29 mouse cellular contexts compared by ENCODE assay signal in genomic region chr2:61651206-61651605, GRCm38 (mm10).
"Had no signal": no experiment of that assay in that cellular context is flagged by ENCODE, and none has a peak within 500 bp of the region (broad histone marks: within the 10 kb centered on the region; RNA-seq: fewer than 3 reads in every experiment).

No protein-coding gene starts in this region.

- H3K4me3 ChIP-seq: gastrocnemius, adult 2 months; heart, adult 2 months; heart, embryonic 13.5 days; heart, embryonic 15.5 days; hindbrain, embryonic 10.5 days; hindbrain, embryonic 12.5 days; intestine, embryonic 15.5 days; layer of hippocampus, adult 2 months; left cerebral cortex, adult 2 months; limb, embryonic 10.5 days; limb, embryonic 12.5 days; liver, embryonic 13.5 days; liver, embryonic 15.5 days had no signal

- ATAC-seq: hindbrain, embryonic 16.5 days; inflammation-experienced regulatory T-cells, adult 6 months; intestine, embryonic 15.5 days; intestine, postnatal 0 days had no signal

- H3K27ac ChIP-seq: gastrocnemius, adult 2 months; heart, adult 2 months; heart, embryonic 13.5 days; heart, embryonic 15.5 days; hindbrain, embryonic 10.5 days; hindbrain, embryonic 12.5 days; hindbrain, embryonic 14.5 days; intestine, embryonic 15.5 days; layer of hippocampus, adult 2 months; left cerebral cortex, adult 2 months; limb, embryonic 10.5 days; limb, embryonic 12.5 days; liver, embryonic 13.5 days; liver, embryonic 15.5 days had no signal

- H3K9me3 ChIP-seq: heart, embryonic 13.5 days; heart, embryonic 15.5 days; hindbrain, embryonic 10.5 days; hindbrain, embryonic 12.5 days; intestine, embryonic 15.5 days; limb, embryonic 10.5 days; limb, embryonic 12.5 days; liver, embryonic 13.5 days; liver, embryonic 15.5 days had no signal

- H3K4me2 ChIP-seq: heart, embryonic 11.5 days; heart, embryonic 13.5 days; heart, embryonic 15.5 days; hindbrain, embryonic 12.5 days; hindbrain, embryonic 14.5 days; intestine, embryonic 15.5 days; limb, embryonic 12.5 days; liver, embryonic 11.5 days; liver, embryonic 13.5 days; liver, embryonic 15.5 days had no signal

- H3K27me3 ChIP-seq: heart, embryonic 15.5 days; hindbrain, embryonic 12.5 days; intestine, embryonic 15.5 days had no signal

- H3K36me3 ChIP-seq: heart, embryonic 15.5 days; hindbrain, embryonic 12.5 days had no signal

- DNase-seq: gastrocnemius, adult 2 months; gastrocnemius, postnatal 10 days; gastrocnemius, postnatal 25 days; heart, adult 2 months; heart, postnatal 14 days; heart, postnatal 4 days; kidney, adult 18-20 months; kidney, adult 8-10 months; kidney, postnatal 10 days; kidney, postnatal 25 days; kidney, postnatal 4 days; liver; liver, embryonic 13.5 days had no signal

- H3K9ac ChIP-seq: heart, embryonic 13.5 days; heart, embryonic 15.5 days; hindbrain, embryonic 12.5 days; hindbrain, embryonic 14.5 days; intestine, embryonic 15.5 days; limb, embryonic 12.5 days; liver, embryonic 13.5 days; liver, embryonic 15.5 days had no signal
